Mouse (Mus musculus) midbrain, embryonic 12.5 days (tissue): ENCODE results near the gene Pak6. TPM values are rescaled to one million over a fixed set of nuclear protein-coding genes. Genes with fewer than 3 reads are reported as not detected.
"Not testable (repeated sequence)": the region's sequence is repeated elsewhere in the genome, so short reads cannot be mapped to it uniquely, and the experiment has no call there.

Source experiments
- ATAC-seq: fragments of 200-750 bp; cut with Nextera tagmentation; 2 replicates; pipeline ENCODE4 v1.8.0; 2017; ENCODE audit warnings: low read depth, moderate TSS enrichment, moderate library complexity; ENCODE audit not compliant: low FRiP score
- H3K27ac ChIP-seq: fragments of 300-500 bp; sonication (generic); replicated peaks from 2 replicates; pipeline ENCODE4 v1.5.1; 2016; ENCODE audit warnings: mild to moderate bottlenecking
- H3K27me3 ChIP-seq: fragments of 300-500 bp; sonication (generic); 2 replicates; pipeline ENCODE4 v1.6.1; 2016; ENCODE audit warnings: mild to moderate bottlenecking
- H3K36me3 ChIP-seq: fragments of 300-500 bp; sonication (generic); 2 replicates; pipeline ENCODE4 v1.6.1; 2016
- H3K4me1 ChIP-seq: fragments of 300-500 bp; sonication (generic); 2 replicates; pipeline ENCODE4 v1.6.1; 2016
- H3K4me2 ChIP-seq: fragments of 300-500 bp; sonication (generic); replicated peaks from 2 replicates; pipeline ENCODE4 v1.6.1; 2016; ENCODE audit warnings: mild to moderate bottlenecking, moderate library complexity
- H3K4me3 ChIP-seq: fragments of 300-500 bp; sonication (generic); 2 replicates; pipeline ENCODE4 v1.5.1; 2016; ENCODE audit warnings: mild to moderate bottlenecking
- H3K9ac ChIP-seq: fragments of 300-500 bp; sonication (generic); replicated peaks from 2 replicates; pipeline ENCODE4 v1.6.1; 2016; ENCODE audit warnings: mild to moderate bottlenecking, moderate library complexity
- H3K9me3 ChIP-seq: fragments of 300-500 bp; sonication (generic); 2 replicates; pipeline ENCODE4 v1.6.1; 2016; ENCODE audit warnings: mild to moderate bottlenecking
- whole genome bisulfite sequencing: fragments of 180-500 bp; shearing (Covaris S2); methylation state at CpG from one replicate; pipeline ENCODE4 v1.1.7; 2016; 5-methylcytosine and 5-hydroxymethylcytosine counted together
- polyA plus RNA-seq: library from polyadenylated mRNA; unstranded; fragments of >200 nt; fragmentation: Nextera tagmentation; extraction: Ambion mirVana; gene quantifications from 2 replicates; pipeline ENCODE4 v1.2.1, GENCODE M21; 2016

Gene Pak6
- polyA plus RNA-seq, 1 experiment from 2014 or later: 5.8 TPM

- Histone ChIP-seq H3K4me2 (no peak overlapping the region), H3K9ac (no peak overlapping the region), H3K36me3 (peaks cover 37% of the 10 kb centered on the region), H3K4me1 (no peaks in the 10 kb centered on the region), H3K4me3 (no peak overlapping the region), H3K27me3 (no peaks in the 10 kb centered on the region), H3K27ac (no peak overlapping the region), H3K9me3 (no peaks in the 10 kb centered on the region)
- 88% methylated on average over 5 of the region's 5 CpGs for WGBS
- ATAC-seq: no peak
These were observed 16.4 kb upstream of the Pak6 start for GRCm38 (mm10) chr2:118646665-118647064.

DNA sequence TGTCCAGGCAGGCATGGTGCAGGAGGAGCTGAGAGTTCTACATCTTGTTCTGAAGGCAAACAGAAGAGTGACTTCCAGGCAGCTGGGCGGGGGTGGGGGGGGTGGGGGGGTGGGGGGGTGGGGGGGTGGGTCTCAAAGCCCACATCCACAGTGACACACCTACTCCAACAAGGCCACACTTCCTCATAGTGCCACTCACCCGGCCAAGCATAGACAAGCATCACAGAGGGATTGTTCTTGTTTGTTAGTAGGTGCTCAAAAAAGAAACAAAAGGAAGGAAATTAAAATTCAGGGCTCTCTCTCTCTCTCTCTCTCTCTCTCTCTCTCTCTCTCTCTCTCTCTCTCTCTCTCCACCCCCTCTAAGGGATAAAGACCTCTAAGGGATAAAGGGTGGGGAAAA lies 12.4 kb upstream of the Pak6 start:
- ATAC-seq, H3K9me3 ChIP-seq, H3K27ac ChIP-seq, H3K4me1 ChIP-seq, H3K27me3 ChIP-seq, H3K4me2 ChIP-seq, H3K9ac ChIP-seq, H3K4me3 ChIP-seq, H3K36me3 ChIP-seq: not testable (repeated sequence)
- WGBS: 60% methylated on average over 1 of the region's 2 CpGs

DNA sequence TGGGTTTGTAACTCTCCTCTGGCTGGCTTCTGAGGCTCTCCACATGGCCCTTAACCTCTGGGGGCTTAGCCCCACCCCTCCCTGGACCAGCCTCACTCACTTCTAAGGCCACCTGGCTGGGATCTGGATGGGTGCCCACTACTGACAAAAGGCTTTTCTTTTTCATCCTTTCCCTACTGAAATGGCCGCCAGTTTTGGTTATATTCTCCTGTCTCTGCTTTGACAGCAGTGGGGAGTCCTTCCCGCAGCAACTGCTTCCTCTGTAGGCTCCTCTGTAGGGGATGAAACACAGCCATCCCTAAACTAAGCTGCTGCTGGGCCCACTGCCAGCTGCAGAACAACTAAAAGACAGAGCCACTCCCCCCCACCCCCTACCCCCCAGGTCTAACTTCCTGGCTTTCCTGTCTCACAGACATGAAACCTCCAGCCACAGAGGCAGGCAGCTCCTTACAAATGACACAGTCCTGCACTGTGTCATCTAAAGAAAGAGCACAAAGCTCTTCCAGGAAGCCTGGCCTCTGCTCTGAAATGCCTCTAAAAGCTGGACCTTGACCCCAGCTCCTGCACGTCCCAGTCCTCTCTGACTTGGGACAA lies 6.3 kb upstream of the Pak6 start:
- no peaks in the 10 kb centered on the region for H3K36me3 ChIP-seq
- WGBS: 15% methylated on average over 3 of the region's 3 CpGs
- H3K4me1 ChIP-seq: peaks cover 21% of the 10 kb centered on the region
- peaks cover 6% of the 10 kb centered on the region; the same call in 1 of the 2 replicates for H3K27me3 ChIP-seq
- no peak overlapping the region for H3K4me2 ChIP-seq
- no peak overlapping the region for H3K9ac ChIP-seq
- H3K27ac ChIP-seq: 0 out of 2 replicates have a peak overlapping the region, but pooled peaks have one; percentile 42
- no peaks in the 10 kb centered on the region for H3K9me3 ChIP-seq
- ATAC-seq: no peak
- H3K4me3 ChIP-seq: no peak overlapping the region

DNA sequence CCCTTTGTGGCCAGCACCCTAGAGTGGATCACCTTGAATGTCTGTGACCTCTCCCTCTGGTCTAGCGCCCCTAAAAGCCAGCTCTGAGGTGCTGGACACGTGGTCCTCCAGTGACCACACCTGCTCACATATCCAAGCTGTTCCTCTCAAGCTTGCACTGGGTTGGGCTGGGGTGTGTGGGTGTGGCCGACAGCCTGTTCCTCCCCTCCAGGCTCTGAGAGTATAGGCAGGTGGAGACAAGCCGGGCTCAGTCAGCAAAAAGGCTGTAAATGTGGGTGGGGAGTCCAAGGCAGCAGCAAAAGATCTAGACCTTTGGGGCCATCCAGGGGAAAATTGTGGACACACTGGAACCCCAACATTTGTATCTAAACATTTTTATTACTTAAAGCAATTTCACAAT lies 4.6 kb upstream of the Pak6 start:
- no peak for ATAC-seq
- H3K4me3 ChIP-seq: no peak overlapping the region
- WGBS: 39% methylated on average over 4 of the region's 4 CpGs
- no peak overlapping the region for H3K9ac ChIP-seq
- peaks cover 33% of the 10 kb centered on the region for H3K4me1 ChIP-seq
- no peak overlapping the region for H3K4me2 ChIP-seq
- peaks cover 20% of the 10 kb centered on the region for H3K27me3 ChIP-seq
- no peaks in the 10 kb centered on the region for H3K9me3 ChIP-seq
- H3K27ac ChIP-seq: no peak overlapping the region
- H3K36me3 ChIP-seq: no peaks in the 10 kb centered on the region

- Histone ChIP-seq H3K27ac (peak overlapping the region; percentile 61; the same call in 1 of the 2 replicates), H3K4me1 (peaks cover 36% of the 10 kb centered on the region), H3K4me2 (no peak overlapping the region), H3K36me3 (no peaks in the 10 kb centered on the region), H3K9me3 (no peaks in the 10 kb centered on the region), H3K27me3 (peaks cover 26% of the 10 kb centered on the region), H3K9ac (no peak overlapping the region), H3K4me3 (no peak overlapping the region)
- ATAC-seq: no peak
- 76% methylated on average over 1 of the region's 1 CpGs for WGBS
These were observed 4.0 kb upstream of the Pak6 start for GRCm38 (mm10) chr2:118659077-118659476.

GRCm38 (mm10) chr2:118659493-118659892 lies 3.6 kb upstream of the Pak6 start:
- no peak overlapping the region for H3K9ac ChIP-seq
- peak overlapping the region; percentile 51 for H3K4me2 ChIP-seq
- H3K27me3 ChIP-seq: peaks cover 30% of the 10 kb centered on the region
- no peaks in the 10 kb centered on the region for H3K9me3 ChIP-seq
- H3K27ac ChIP-seq: peak overlapping the region; percentile 61; the same call in 1 of the 2 replicates
- no peaks in the 10 kb centered on the region for H3K36me3 ChIP-seq
- no peak for ATAC-seq
- WGBS: 88% methylated on average over 12 of the region's 12 CpGs
- peaks cover 33% of the 10 kb centered on the region for H3K4me1 ChIP-seq
- peak overlapping the region; percentile 29; the same call in 1 of the 2 replicates for H3K4me3 ChIP-seq

DNA sequence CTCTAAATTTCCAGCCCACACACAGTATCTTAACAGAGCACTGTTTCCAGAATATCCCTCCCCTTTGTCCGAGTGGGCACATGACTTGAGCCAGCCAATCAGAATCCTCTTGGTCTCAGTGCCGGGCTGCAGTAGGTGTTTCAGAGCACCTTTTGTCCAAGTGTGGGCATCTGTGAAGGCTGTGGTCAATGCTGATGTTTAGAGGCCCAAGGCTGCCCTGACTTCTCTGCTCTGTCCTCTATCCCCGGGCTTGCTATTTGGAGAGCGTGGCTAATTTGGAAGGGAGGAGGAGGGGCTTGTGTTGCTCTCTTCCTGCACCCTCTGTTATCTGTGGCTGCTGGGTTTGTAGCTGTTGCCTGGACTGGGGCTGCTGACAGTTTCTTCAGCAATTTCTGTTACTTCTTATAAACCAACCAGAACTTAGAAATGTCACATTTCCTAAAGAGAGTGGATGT lies 3.1 kb upstream of the Pak6 start:
- H3K9ac ChIP-seq: no peak overlapping the region; the same call in 1 of the 2 replicates
- H3K27ac ChIP-seq: peak overlapping the region; percentile 61; the same call in 1 of the 2 replicates
- no peaks in the 10 kb centered on the region for H3K9me3 ChIP-seq
- peak; percentile 83 for ATAC-seq
- peaks cover 33% of the 10 kb centered on the region for H3K27me3 ChIP-seq
- peaks cover 33% of the 10 kb centered on the region for H3K4me1 ChIP-seq
- H3K4me2 ChIP-seq: peak overlapping the region; percentile 51
- WGBS: 1% methylated on average over 4 of the region's 4 CpGs
- H3K36me3 ChIP-seq: no peaks in the 10 kb centered on the region
- peak overlapping the region; percentile 29 for H3K4me3 ChIP-seq

DNA sequence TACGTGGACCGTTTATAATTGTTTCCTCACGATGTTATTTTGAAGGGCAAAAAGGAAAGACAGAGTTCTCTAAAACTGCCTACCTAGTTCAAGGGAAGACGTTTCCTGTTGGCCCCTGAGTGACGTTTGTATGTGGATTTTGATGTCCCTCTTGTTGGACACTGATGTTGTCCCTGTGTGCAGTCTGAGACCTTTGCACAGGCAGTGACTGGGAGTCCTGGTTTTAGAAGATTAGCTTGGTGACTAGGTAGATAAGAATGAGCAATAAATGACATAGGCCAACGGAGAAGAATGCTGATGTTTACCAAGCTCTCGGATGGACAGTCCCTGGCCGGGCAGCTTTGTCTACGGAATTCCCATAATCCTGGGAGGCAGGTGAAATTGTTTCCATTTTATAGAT lies 1.2 kb upstream of the Pak6 start:
- Histone ChIP-seq H3K27me3 (peaks cover 45% of the 10 kb centered on the region), H3K4me3 (no peak overlapping the region), H3K4me2 (no peak overlapping the region), H3K4me1 (peaks cover 28% of the 10 kb centered on the region), H3K9ac (no peak overlapping the region), H3K36me3 (no peaks in the 10 kb centered on the region), H3K9me3 (no peaks in the 10 kb centered on the region), H3K27ac (no peak overlapping the region)
- 83% methylated on average over 9 of the region's 9 CpGs for WGBS
- no peak for ATAC-seq

DNA sequence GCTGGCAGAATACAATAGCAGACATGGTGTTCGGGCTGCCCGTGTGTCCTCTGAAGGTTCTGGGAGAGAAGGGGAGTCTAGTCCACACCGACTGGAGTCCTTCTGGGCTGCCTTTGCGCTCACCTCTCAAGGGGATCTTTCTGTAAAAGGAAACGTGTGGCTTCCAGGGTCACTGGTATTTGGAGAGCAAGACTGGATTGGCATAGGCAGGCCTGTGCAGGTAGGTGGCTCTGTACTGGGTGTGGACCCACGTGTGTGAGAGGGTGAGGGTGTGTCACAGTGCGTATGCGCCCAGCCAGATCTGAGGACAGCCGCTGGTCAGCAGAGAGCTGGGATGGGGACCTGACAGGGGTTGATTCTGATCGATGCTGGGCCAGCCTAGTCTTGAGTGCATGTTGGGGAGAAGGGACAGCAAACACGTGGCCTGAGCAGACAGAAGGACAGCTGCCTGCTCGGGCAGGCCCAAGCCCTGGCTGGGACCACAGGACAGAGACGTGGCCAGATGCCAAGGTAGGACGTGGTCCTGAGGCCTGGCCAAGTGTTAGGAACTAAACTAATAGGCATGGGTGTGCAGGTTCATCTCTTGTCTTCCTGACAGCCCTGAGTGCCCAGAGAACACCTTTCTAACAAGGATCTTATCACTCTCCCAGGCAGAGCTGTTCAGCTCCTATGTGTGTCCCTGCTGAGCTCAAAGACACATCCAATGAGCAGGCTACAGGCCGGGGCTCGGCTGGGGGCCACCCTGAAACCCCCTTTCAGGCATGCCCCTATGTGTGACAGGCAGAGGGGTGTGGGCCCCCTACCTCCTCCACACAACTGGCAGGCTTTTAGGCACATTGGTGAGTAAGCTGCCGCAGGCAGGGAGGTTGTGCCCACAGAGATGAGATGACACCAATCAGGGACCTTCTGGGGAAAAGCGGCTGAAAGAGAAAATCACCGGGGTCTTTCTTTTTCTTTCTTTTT lies 982 bp downstream of the Pak6 start:
- Histone ChIP-seq H3K27me3 (peaks cover 48% of the 10 kb centered on the region), H3K9me3 (no peaks in the 10 kb centered on the region), H3K36me3 (no peaks in the 10 kb centered on the region), H3K27ac (no peak overlapping the region), H3K4me3 (peak overlapping the region; percentile 46), H3K4me1 (peaks cover 24% of the 10 kb centered on the region), H3K9ac (peak overlapping the region; percentile 54; the same call in 1 of the 2 replicates), H3K4me2 (peak overlapping the region; percentile 82)
- 54% methylated on average over 19 of the region's 19 CpGs for WGBS
- peak; percentile 12; the same call in 1 of the 2 replicates for ATAC-seq

DNA sequence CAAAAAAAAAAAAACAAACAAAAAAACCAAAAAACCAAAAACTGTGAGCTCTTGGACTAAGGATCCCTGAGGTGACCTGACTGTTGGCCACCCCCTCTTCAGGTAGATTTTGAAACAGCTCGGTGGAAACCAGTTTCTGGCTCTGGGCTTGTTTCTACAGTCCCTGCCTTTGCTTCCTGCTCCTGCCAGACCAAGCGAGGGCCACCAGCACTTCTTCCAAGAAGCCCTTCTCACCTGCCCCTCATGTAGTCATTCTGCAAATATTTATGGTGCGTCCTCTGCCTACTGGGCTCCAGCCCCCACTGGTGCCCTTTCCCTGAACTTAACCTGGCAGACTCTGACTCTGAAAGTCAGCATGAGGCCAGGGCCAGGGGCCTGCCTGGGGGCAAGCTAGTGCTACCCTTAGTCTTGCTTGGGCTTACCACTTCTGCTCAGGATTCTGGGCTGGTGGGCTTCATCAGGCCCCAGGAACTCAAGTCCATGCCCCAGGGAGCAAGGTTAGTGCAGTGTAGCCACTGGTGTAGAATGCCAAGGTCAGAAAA lies 1.9 kb downstream of the Pak6 start:
- Histone ChIP-seq H3K27me3 (peaks cover 48% of the 10 kb centered on the region), H3K9ac (no peak overlapping the region), H3K9me3 (no peaks in the 10 kb centered on the region), H3K36me3 (no peaks in the 10 kb centered on the region), H3K4me2 (no peak overlapping the region), H3K4me1 (peaks cover 17% of the 10 kb centered on the region), H3K27ac (no peak overlapping the region), H3K4me3 (no peak overlapping the region)
- 75% methylated on average over 3 of the region's 3 CpGs for WGBS
- ATAC-seq: no peak

DNA sequence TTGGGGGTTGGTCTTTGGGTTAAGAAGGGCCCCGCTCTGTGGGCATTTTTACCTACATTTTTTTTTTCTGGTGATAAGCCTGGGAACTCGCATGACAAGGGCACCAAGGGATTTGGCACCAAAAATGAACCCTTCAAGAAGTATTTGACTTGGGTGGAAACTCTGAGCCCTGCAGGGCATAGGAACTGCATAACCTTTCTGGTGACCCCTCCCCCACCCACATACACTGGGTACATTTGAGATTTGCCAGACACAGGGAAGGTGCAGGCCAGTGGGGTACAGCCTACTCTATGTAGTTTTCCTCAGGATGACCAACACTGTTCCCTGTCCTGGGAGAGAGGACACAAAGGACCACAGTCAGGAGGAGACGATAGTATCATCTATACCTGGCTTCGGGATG lies 2.5 kb downstream of the Pak6 start:
- peaks cover 15% of the 10 kb centered on the region for H3K4me1 ChIP-seq
- H3K27ac ChIP-seq: no peak overlapping the region
- no peak overlapping the region for H3K9ac ChIP-seq
- peaks cover 48% of the 10 kb centered on the region for H3K27me3 ChIP-seq
- no peak for ATAC-seq
- WGBS: 86% methylated on average over 4 of the region's 4 CpGs
- no peak overlapping the region for H3K4me2 ChIP-seq
- no peaks in the 10 kb centered on the region for H3K9me3 ChIP-seq
- no peak overlapping the region for H3K4me3 ChIP-seq
- H3K36me3 ChIP-seq: no peaks in the 10 kb centered on the region

DNA sequence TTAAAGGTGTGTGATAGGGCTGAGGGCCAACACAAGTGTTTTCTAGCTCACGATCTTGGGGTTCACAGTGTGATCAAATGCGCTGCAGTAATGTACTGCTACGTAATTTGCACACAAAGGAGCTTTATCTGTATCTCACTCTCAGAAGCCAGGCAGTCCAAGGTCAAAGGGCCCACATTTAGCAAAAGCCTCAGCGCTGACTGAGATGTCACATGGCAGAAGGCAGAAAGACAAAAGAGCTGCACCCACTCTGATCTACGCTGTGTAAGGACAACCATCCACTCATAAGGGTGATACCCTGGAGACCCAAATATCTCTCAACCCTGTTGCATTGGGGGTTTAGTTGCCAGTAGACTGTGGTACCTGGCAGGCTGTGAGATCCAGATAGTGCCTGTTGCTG lies 4.1 kb downstream of the Pak6 start:
- ATAC-seq: no peak
- 80% methylated on average over 5 of the region's 5 CpGs for WGBS
- no peak overlapping the region for H3K9ac ChIP-seq
- H3K4me2 ChIP-seq: no peak overlapping the region
- H3K27me3 ChIP-seq: peaks cover 51% of the 10 kb centered on the region
- no peak overlapping the region for H3K27ac ChIP-seq
- no peaks in the 10 kb centered on the region for H3K9me3 ChIP-seq
- no peaks in the 10 kb centered on the region for H3K36me3 ChIP-seq
- H3K4me1 ChIP-seq: peaks cover 15% of the 10 kb centered on the region
- no peak overlapping the region for H3K4me3 ChIP-seq
